Mouse (Mus musculus) kidney, embryonic 15.5 days (tissue): ENCODE measurements around the gene Shisa4. TPM values are rescaled to one million over a fixed set of nuclear protein-coding genes. Genes with fewer than 3 reads are reported as not detected.
"Not testable (repeated sequence)": the region's sequence is repeated elsewhere in the genome, so short reads cannot be mapped to it uniquely, and the experiment has no call there.

ENCODE experiments used
- ATAC-seq: fragments of 200-750 bp; cut with Nextera tagmentation; replicated peaks from 2 replicates; pipeline ENCODE4 v1.8.0; 2017; ENCODE audit warnings: moderate TSS enrichment; ENCODE audit not compliant: low FRiP score
- H3K27ac ChIP-seq: fragments of 300-500 bp; sonication (generic); 2 replicates; pipeline ENCODE4 v1.5.1; 2015; ENCODE audit warnings: mild to moderate bottlenecking, inconsistent platforms
- H3K27me3 ChIP-seq: fragments of 300-500 bp; sonication (generic); 2 replicates; pipeline ENCODE4 v1.6.1; 2015; ENCODE audit warnings: inconsistent platforms
- H3K36me3 ChIP-seq: fragments of 300-500 bp; sonication (generic); 2 replicates; pipeline ENCODE4 v1.6.1; 2015; ENCODE audit warnings: inconsistent platforms
- H3K4me1 ChIP-seq: fragments of 300-500 bp; sonication (generic); 2 replicates; pipeline ENCODE4 v1.6.1; 2015; ENCODE audit warnings: inconsistent platforms
- H3K4me2 ChIP-seq: fragments of 300-500 bp; sonication (generic); 2 replicates; pipeline ENCODE4 v1.6.1; 2015; ENCODE audit warnings: moderate library complexity, mild to moderate bottlenecking, inconsistent platforms
- H3K4me3 ChIP-seq: fragments of 300-500 bp; sonication (generic); replicated peaks from 2 replicates; pipeline ENCODE4 v1.5.1; 2015; ENCODE audit warnings: mild to moderate bottlenecking, inconsistent platforms
- H3K9ac ChIP-seq: fragments of 300-500 bp; sonication (generic); 2 replicates; pipeline ENCODE4 v1.6.1; 2015; ENCODE audit warnings: mild to moderate bottlenecking, inconsistent platforms
- H3K9me3 ChIP-seq: fragments of 300-500 bp; sonication (generic); replicated peaks from 2 replicates; pipeline ENCODE4 v1.6.1; 2016; ENCODE audit warnings: inconsistent platforms
- WGBS: fragments of 180-500 bp; shearing (Covaris S2); methylation state at CpG from one replicate; pipeline ENCODE4 v1.1.7; 2015; ENCODE audit warnings: mixed read lengths; 5-methylcytosine and 5-hydroxymethylcytosine counted together
- polyA plus RNA-seq: library from polyadenylated mRNA; unstranded; fragments of >200 nt; fragmentation: Nextera tagmentation; extraction: Ambion mirVana; gene quantifications from 2 replicates; pipeline ENCODE4 v1.2.1, GENCODE M21; 2015

Shisa4 gene
- polyA plus RNA-seq = 43.5 and 48.3 TPM in 2 replicates

- WGBS = 1% methylated on average over 38 of the region's 38 CpGs
- Histone ChIP-seq H3K4me2 (peak within 1 kb of the TSS; percentile 97), H3K4me1 (peaks cover 28% of the 10 kb centered on the region), H3K9ac (peak within 1 kb of the TSS; percentile 69), H3K27ac (peak within 1 kb of the TSS; percentile 85), H3K9me3 (no peaks in the 10 kb centered on the region), H3K27me3 (no peaks in the 10 kb centered on the region), H3K36me3 (no peaks in the 10 kb centered on the region), H3K4me3 (peak within 1 kb of the TSS; percentile 73)
- peak; percentile 92 for ATAC-seq
Observed at GRCm38 (mm10) chr1:135374868-135375581, at the start of gene Shisa4. TSS of gene Shisa4 (minus strand) at chr1:135375237.

- no peaks in the 10 kb centered on the region for H3K9me3 ChIP-seq
- H3K27me3 ChIP-seq = no peaks in the 10 kb centered on the region
- H3K4me2 ChIP-seq = no peak overlapping the region
- no peak overlapping the region for H3K4me3 ChIP-seq
- no peak for ATAC-seq
- WGBS = 91% methylated on average over 6 of the region's 6 CpGs
- peaks cover 80% of the 10 kb centered on the region for H3K36me3 ChIP-seq
- H3K27ac ChIP-seq = no peak overlapping the region
- H3K9ac ChIP-seq = no peak overlapping the region
- peaks cover 12% of the 10 kb centered on the region; the same call in 1 of the 2 replicates for H3K4me1 ChIP-seq
Observed at GRCm38 (mm10) chr1:135422772-135423171, 47.7 kb upstream of the Shisa4 start.

- H3K36me3 ChIP-seq = peaks cover 97% of the 10 kb centered on the region
Observed at GRCm38 (mm10) chr1:135413996-135414395, 39.0 kb upstream of the Shisa4 start.

GRCm38 (mm10) chr1:135412130-135412529 lies 37.1 kb upstream of the Shisa4 start:
- no peaks in the 10 kb centered on the region for H3K27me3 ChIP-seq
- ATAC-seq = no peak
- no peak overlapping the region for H3K9ac ChIP-seq
- H3K27ac ChIP-seq = peak overlapping the region; percentile 71; the same call in 1 of the 2 replicates
- H3K4me2 ChIP-seq = no peak overlapping the region
- no peak overlapping the region for H3K4me3 ChIP-seq
- 86% methylated on average over 4 of the region's 4 CpGs for WGBS
- H3K4me1 ChIP-seq = no peaks in the 10 kb centered on the region
- no peaks in the 10 kb centered on the region for H3K9me3 ChIP-seq
- H3K36me3 ChIP-seq = peaks cover 96% of the 10 kb centered on the region

More at GRCm38 (mm10) chr1:135413996-135414395, 39.0 kb upstream of the Shisa4 start:
- ATAC-seq = no peak
- no peak overlapping the region for H3K4me2 ChIP-seq
- H3K4me3 ChIP-seq = no peak overlapping the region
- no peak overlapping the region for H3K9ac ChIP-seq
- no peaks in the 10 kb centered on the region for H3K9me3 ChIP-seq
- no peaks in the 10 kb centered on the region for H3K27me3 ChIP-seq
- H3K4me1 ChIP-seq = no peaks in the 10 kb centered on the region
- no peak overlapping the region for H3K27ac ChIP-seq

GRCm38 (mm10) chr1:135410967-135411366 lies 35.9 kb upstream of the Shisa4 start:
- Histone ChIP-seq H3K4me2 (no peak overlapping the region), H3K9ac (no peak overlapping the region), H3K4me1 (no peaks in the 10 kb centered on the region), H3K9me3 (no peaks in the 10 kb centered on the region), H3K27ac (peak overlapping the region; percentile 71; the same call in 1 of the 2 replicates), H3K27me3 (no peaks in the 10 kb centered on the region), H3K4me3 (no peak overlapping the region), H3K36me3 (peaks cover 96% of the 10 kb centered on the region)
- WGBS = 72% methylated on average over 2 of the region's 2 CpGs
- no peak for ATAC-seq

- H3K27ac ChIP-seq = no peak overlapping the region
- 96% methylated on average over 4 of the region's 4 CpGs for WGBS
- no peaks in the 10 kb centered on the region for H3K9me3 ChIP-seq
- H3K4me2 ChIP-seq = no peak overlapping the region
- peaks cover 96% of the 10 kb centered on the region for H3K36me3 ChIP-seq
- H3K4me1 ChIP-seq = no peaks in the 10 kb centered on the region
- no peaks in the 10 kb centered on the region for H3K27me3 ChIP-seq
- H3K4me3 ChIP-seq = no peak overlapping the region
- H3K9ac ChIP-seq = no peak overlapping the region
- no peak for ATAC-seq
Observed at GRCm38 (mm10) chr1:135408973-135409372, 33.9 kb upstream of the Shisa4 start.

GRCm38 (mm10) chr1:135405356-135405755 lies 30.3 kb upstream of the Shisa4 start:
- Histone ChIP-seq H3K4me2 (no peak overlapping the region), H3K36me3 (peaks cover 97% of the 10 kb centered on the region), H3K9ac (no peak overlapping the region), H3K4me1 (no peaks in the 10 kb centered on the region), H3K9me3 (no peaks in the 10 kb centered on the region), H3K27me3 (no peaks in the 10 kb centered on the region), H3K4me3 (no peak overlapping the region), H3K27ac (no peak overlapping the region)
- no peak for ATAC-seq
- 89% methylated on average over 7 of the region's 7 CpGs for WGBS

- peaks cover 97% of the 10 kb centered on the region for H3K36me3 ChIP-seq
- no peaks in the 10 kb centered on the region for H3K4me1 ChIP-seq
- no peak overlapping the region for H3K27ac ChIP-seq
- H3K27me3 ChIP-seq = no peaks in the 10 kb centered on the region
- ATAC-seq = no peak
- H3K9ac ChIP-seq = no peak overlapping the region
- H3K4me2 ChIP-seq = no peak overlapping the region
- H3K9me3 ChIP-seq = no peaks in the 10 kb centered on the region
- H3K4me3 ChIP-seq = no peak overlapping the region
- WGBS = 96% methylated on average over 3 of the region's 3 CpGs
Observed at GRCm38 (mm10) chr1:135401452-135402110, 26.5 kb upstream of the Shisa4 start.

- no peaks in the 10 kb centered on the region for H3K4me1 ChIP-seq
- no peaks in the 10 kb centered on the region for H3K27me3 ChIP-seq
- H3K4me2 ChIP-seq = no peak overlapping the region
- H3K9me3 ChIP-seq = no peaks in the 10 kb centered on the region
- no peak overlapping the region for H3K9ac ChIP-seq
- 93% methylated on average over 5 of the region's 5 CpGs for WGBS
- H3K4me3 ChIP-seq = no peak overlapping the region
- no peak for ATAC-seq
- peaks cover 96% of the 10 kb centered on the region for H3K36me3 ChIP-seq
- H3K27ac ChIP-seq = no peak overlapping the region
Observed at GRCm38 (mm10) chr1:135399466-135399865, 24.4 kb upstream of the Shisa4 start.

GRCm38 (mm10) chr1:135385161-135385560 lies 10.1 kb upstream of the Shisa4 start:
- Histone ChIP-seq H3K9me3 (no peaks in the 10 kb centered on the region), H3K9ac (no peak overlapping the region), H3K36me3 (peaks cover 84% of the 10 kb centered on the region), H3K27ac (no peak overlapping the region), H3K27me3 (no peaks in the 10 kb centered on the region), H3K4me3 (no peak overlapping the region), H3K4me1 (peaks cover 5% of the 10 kb centered on the region; the same call in 1 of the 2 replicates), H3K4me2 (no peak overlapping the region)
- 87% methylated on average over 9 of the region's 9 CpGs for WGBS
- no peak for ATAC-seq

GRCm38 (mm10) chr1:135384171-135384570 lies 9.1 kb upstream of the Shisa4 start:
- H3K36me3 ChIP-seq = peaks cover 74% of the 10 kb centered on the region
- no peak overlapping the region for H3K4me3 ChIP-seq
- H3K9me3 ChIP-seq = no peaks in the 10 kb centered on the region
- H3K27me3 ChIP-seq = no peaks in the 10 kb centered on the region
- no peak overlapping the region for H3K9ac ChIP-seq
- no peak for ATAC-seq
- H3K27ac ChIP-seq = no peak overlapping the region
- peaks cover 6% of the 10 kb centered on the region; the same call in 1 of the 2 replicates for H3K4me1 ChIP-seq
- no peak overlapping the region for H3K4me2 ChIP-seq
- WGBS = 95% methylated on average over 5 of the region's 5 CpGs

- H3K4me3 ChIP-seq, H3K4me1 ChIP-seq, H3K9ac ChIP-seq, H3K27ac ChIP-seq, H3K4me2 ChIP-seq, ATAC-seq, H3K27me3 ChIP-seq, H3K9me3 ChIP-seq: not testable (repeated sequence)
- H3K36me3 ChIP-seq = peaks cover 48% of the 10 kb centered on the region
- 69% methylated on average over 6 of the region's 6 CpGs for WGBS
Observed at GRCm38 (mm10) chr1:135381560-135381959, 6.5 kb upstream of the Shisa4 start.
